Mouse (Mus musculus): Measurements from ENCODE around the gene Gm49396. TPM values are rescaled to one million over a fixed set of nuclear protein-coding genes. Genes with fewer than 3 reads are reported as not detected.

Gm49396 gene
- total and polyA plus RNA-seq, 2 experiments from 2014 or later, result 5.3 to 9.9 TPM

DNA sequence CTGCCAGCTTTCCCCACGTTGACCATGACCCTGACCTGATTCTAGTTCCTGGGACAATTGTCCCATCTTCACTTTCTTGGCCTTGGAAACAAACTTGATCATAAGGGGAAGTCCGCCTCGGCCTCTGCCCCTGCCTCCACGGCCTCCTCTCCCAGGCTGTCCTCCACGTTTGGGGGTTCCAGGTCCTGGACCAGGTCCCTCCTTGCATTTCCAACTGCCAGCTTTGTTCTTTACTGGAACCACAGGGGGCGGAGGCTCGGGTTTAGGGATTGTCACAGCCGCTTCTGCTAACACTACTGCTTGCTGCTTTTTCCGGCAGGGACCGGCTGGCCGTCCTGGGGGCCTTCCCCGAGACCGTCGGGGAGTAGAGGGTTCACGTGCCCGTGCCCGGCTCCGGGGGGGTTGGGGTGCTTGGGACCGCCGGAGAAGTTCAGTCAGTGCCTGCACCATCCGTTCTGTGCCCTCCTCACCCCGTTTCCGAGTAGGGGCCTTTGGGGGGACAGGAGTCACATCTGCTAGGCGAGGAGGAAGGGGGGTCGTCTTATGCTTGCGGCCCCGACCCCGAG is 23.4 kb downstream of the Gm49396 start:
- H3K9me3 ChIP-seq (ENCODE audit: low read length), result no peaks in the 10 kb centered on the region
- no peak overlapping the region for H3K27ac ChIP-seq (ENCODE audit: low read depth, low read length)
- H3K27me3 ChIP-seq (ENCODE audit: insufficient read depth, low read length), result no peaks in the 10 kb centered on the region
- 89% methylated on average over 28 of the region's 28 CpGs for WGBS
- DNase-seq, result no peak
- peaks cover 49% of the 10 kb centered on the region for H3K36me3 ChIP-seq (ENCODE audit: insufficient read depth)
- no peak overlapping the region for H3K4me3 ChIP-seq (ENCODE audit: low read depth, low read length)
- H3K4me2 ChIP-seq (ENCODE audit: low read depth), result peak overlapping the region; percentile 81; the same call in 1 of the 2 replicates
- H3K4me1 ChIP-seq (ENCODE audit: insufficient read depth), result peaks cover 8% of the 10 kb centered on the region
- no peak for TF ChIP-seq CTCF (IDR thresholded peaks at IDR 0.05; ENCODE audit: low read depth)
- ATAC-seq, result no peak
- H3K9ac ChIP-seq, result no peak overlapping the region

DNA sequence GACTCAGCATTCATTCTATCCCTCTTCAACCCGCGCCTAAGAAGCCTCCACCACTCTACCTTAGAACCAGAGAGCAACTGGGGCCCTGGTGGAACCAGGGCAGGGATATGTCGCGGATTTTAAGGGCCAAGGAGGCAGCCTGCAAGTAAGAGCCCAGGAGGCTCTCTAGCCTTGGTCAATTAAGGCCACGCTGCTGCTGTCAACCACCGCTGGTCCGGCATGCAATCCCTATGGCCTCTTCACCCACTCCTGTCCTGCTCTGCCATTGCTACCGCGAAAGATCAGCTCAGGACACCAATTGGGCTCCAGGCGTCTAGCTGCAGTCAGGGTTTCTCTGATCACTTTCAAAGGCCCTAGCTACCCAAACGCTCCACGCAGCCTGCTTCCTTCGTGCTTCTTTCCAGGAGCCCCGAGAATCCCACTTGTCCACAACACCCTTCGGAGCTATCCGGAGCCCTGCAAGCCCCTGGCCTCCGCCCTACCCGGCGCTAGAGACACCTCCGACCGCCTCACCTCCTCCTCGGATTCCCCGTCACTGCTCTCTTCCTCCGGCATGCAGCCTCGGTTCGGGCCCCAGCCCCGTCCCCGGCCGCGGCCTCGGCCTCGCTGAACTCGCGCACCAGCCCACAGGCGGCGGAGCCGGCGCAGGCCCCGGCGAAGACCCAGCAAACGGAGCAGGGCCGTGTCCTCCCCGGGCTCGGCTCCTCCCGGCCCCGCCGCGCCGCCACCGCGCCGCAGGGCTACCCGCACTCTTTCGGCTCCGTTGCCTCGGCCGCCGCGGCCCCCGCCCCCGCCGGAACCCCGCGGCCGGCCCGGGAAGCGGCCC is 24.9 kb downstream of the Gm49396 start:
- ATAC-seq, result peak; percentile 38
- DNase-seq, result peak; percentile 36
- peaks cover 8% of the 10 kb centered on the region for H3K4me1 ChIP-seq (ENCODE audit: insufficient read depth)
- H3K27ac ChIP-seq (ENCODE audit: low read depth, low read length), result peak overlapping the region; percentile 97
- peak overlapping the region; percentile 81 for H3K4me2 ChIP-seq (ENCODE audit: low read depth)
- no peak for TF ChIP-seq CTCF (IDR thresholded peaks at IDR 0.05; ENCODE audit: low read depth)
- peak overlapping the region; percentile 93 for H3K9ac ChIP-seq
- H3K9me3 ChIP-seq (ENCODE audit: low read length), result no peaks in the 10 kb centered on the region
- 2% methylated on average over 56 of the region's 67 CpGs for WGBS
- peaks cover 34% of the 10 kb centered on the region for H3K36me3 ChIP-seq (ENCODE audit: insufficient read depth)
- H3K27me3 ChIP-seq (ENCODE audit: insufficient read depth, low read length), result no peaks in the 10 kb centered on the region
- H3K4me3 ChIP-seq (ENCODE audit: low read depth, low read length), result peak overlapping the region; percentile 97

DNA sequence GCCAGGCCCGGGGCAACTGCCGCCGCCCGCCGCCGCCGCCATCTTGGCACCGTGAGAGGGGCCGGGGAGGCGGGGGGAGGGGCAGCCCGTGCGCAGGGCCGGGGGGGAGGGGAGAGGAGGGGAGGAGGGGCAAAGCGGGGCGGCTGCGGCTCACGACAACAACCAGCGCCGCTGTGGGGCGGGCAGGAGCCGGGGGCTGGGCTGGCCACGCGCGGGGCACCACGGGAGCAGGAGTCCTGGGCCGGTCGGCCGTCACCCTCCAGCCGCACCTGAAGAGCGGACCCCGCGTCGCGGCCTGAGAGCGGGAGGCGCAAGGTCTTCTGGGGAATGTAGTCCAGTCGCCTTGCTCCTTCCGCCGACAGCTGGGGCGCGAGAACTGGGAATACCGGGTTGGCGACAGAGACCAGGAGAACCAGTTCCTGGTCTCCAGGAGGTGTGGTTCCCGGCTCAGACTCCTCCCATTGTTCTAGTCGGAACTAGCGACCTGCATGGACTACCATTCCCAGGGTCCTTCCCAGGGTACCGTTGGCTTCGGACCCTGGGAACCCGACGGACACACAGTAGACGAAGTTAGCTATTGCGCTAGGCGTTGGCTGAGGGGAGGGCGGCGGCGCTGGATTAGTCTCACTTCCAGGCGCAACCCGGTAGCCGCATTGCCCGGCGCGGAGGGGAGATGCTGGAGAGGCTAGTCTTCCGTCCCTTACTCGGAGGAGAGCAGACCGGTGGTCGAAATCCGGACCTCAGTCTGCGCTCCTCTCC is 25.7 kb downstream of the Gm49396 start, which contains the start of gene Kmt2b:
TSS of gene Kmt2b (minus strand) at position 51 of the 759 bp plus-strand sequence.
- Histone ChIP-seq H3K27ac (ENCODE audit: low read depth, low read length) (peak within 1 kb of the TSS; percentile 97), H3K4me2 (ENCODE audit: low read depth) (peak within 1 kb of the TSS; percentile 81), H3K9ac (peak within 1 kb of the TSS; percentile 93), H3K4me1 (ENCODE audit: insufficient read depth) (peaks cover 8% of the 10 kb centered on the region), H3K36me3 (ENCODE audit: insufficient read depth) (peaks cover 26% of the 10 kb centered on the region), H3K9me3 (ENCODE audit: low read length) (no peaks in the 10 kb centered on the region), H3K27me3 (ENCODE audit: insufficient read depth, low read length) (no peaks in the 10 kb centered on the region), H3K4me3 (ENCODE audit: low read depth, low read length) (peak within 1 kb of the TSS; percentile 97)
- TF ChIP-seq CTCF (IDR thresholded peaks at IDR 0.05; ENCODE audit: low read depth), result no peak
- WGBS, result 2% methylated on average over 47 of the region's 68 CpGs
- ATAC-seq (peak; percentile 93), DNase-seq (peak; percentile 97)

DNA sequence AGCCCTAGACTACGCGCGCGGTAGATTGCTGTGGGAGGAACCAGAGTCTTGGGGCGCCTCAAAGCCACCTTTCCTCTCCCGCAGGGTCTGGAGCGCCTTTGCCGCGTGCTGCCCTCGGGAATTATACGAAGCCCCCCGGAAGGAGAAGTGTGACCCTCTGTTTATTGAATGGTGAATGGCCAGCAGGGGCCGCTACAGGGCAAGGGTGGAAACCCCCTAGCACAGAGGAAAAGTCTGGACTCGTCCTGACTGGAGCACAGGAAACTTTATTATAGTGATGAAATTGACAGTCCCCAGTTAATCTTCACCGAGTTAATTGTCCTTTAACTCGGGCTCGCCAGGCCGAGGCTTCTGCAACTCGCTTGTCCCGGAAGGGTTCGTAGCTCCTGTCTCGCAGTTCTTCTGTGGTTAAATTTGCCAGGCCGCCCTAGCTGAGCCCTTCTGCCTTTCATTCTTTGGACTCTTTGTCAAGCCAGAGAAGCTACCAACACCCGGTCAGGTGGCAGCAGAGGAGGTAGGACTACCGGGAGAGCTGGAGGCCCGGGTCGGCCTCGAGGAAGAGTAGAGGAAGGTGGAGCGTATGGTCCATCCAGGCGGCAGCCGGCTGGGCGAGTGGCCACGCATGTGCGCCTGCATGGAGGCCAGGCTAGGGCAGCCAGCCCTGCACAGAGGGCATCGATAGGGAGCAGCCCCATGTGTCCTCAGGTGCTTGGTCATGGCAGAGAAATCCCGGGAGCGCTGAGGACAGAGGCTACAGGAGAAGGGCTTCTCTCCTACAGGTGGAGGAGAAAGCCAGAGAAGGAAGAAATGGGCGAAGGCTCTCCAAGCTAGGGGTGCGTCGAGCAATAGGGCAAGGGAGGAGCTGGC is 26.5 kb downstream of the Gm49396 start:
- peak overlapping the region; percentile 81 for H3K4me2 ChIP-seq (ENCODE audit: low read depth)
- peak overlapping the region; percentile 97 for H3K27ac ChIP-seq (ENCODE audit: low read depth, low read length)
- ATAC-seq (peak; percentile 71), DNase-seq (peak; percentile 90)
- 31% methylated on average over 38 of the region's 40 CpGs for WGBS
- H3K9ac ChIP-seq, result peak overlapping the region; percentile 93
- H3K4me1 ChIP-seq (ENCODE audit: insufficient read depth), result peaks cover 8% of the 10 kb centered on the region
- H3K9me3 ChIP-seq (ENCODE audit: low read length), result no peaks in the 10 kb centered on the region
- H3K27me3 ChIP-seq (ENCODE audit: insufficient read depth, low read length), result no peaks in the 10 kb centered on the region
- peaks cover 18% of the 10 kb centered on the region for H3K36me3 ChIP-seq (ENCODE audit: insufficient read depth)
- peak overlapping the region; percentile 97 for H3K4me3 ChIP-seq (ENCODE audit: low read depth, low read length)
- TF ChIP-seq CTCF (IDR thresholded peaks at IDR 0.05; ENCODE audit: low read depth), result peak; percentile 89

DNA sequence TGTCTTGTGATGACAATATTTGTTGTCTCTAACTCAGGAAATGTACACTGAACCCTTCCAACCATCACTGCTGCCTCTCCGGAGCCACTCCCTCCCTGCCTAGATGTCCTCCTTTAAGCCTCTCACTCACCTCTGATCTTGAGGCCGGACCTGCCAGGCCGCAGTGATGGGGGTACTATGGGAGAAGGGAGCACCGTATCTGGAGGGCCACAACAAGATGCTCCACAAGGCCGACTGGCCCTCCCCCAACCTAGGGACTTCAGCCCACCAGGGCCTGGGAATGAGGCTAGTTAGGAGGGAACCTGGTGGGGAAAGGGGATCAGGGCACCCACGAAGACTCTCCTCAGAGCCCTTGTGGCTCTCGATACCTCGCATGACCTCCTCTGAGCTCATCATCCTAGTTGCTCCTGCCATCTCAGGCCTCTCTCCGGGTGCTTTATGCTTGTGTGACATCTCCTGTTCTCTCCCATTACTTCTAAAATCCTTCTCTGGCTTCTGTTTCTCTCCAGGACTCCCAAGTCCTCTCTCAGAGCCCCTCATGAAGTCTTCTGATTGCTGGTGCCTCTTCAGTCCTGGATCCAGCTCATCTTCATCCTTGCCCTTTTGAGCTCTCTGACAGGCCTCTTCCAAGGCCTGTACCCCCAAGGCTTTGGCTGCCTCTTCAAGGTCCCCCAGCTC is 27.9 kb downstream of the Gm49396 start:
- Histone ChIP-seq H3K27ac (ENCODE audit: low read depth, low read length) (no peak overlapping the region), H3K4me1 (ENCODE audit: insufficient read depth) (peaks cover 8% of the 10 kb centered on the region), H3K4me2 (ENCODE audit: low read depth) (no peak overlapping the region), H3K9me3 (ENCODE audit: low read length) (no peaks in the 10 kb centered on the region), H3K36me3 (ENCODE audit: insufficient read depth) (peaks cover 4% of the 10 kb centered on the region; the same call in 1 of the 2 replicates), H3K27me3 (ENCODE audit: insufficient read depth, low read length) (no peaks in the 10 kb centered on the region), H3K9ac (no peak overlapping the region), H3K4me3 (ENCODE audit: low read depth, low read length) (no peak overlapping the region)
- whole genome bisulfite sequencing, result 85% methylated on average over 9 of the region's 9 CpGs
- ATAC-seq (no peak), DNase-seq (no peak)
- TF ChIP-seq CTCF (IDR thresholded peaks at IDR 0.05; ENCODE audit: low read depth), result no peak

DNA sequence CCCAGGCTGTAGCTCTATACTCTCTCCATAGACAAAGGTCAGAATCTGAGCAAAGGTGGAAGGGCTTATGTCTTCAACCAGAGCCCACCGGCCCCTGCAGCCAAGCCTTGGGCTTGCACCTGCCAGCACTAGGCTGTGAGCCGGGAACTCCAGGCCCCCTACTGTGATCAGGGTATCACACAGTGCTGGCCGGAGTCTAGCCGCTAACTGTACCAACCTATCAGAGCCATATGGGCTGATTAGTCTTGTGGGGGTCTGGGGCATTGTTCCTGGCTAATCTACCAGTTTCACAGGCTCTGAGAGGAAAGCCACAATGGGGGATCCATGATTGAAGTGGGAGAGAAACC is 28.4 kb downstream of the Gm49396 start:
- 16% methylated on average over 4 of the region's 4 CpGs for WGBS
- H3K4me3 ChIP-seq (ENCODE audit: low read depth, low read length), result no peak overlapping the region

More for the DNA sequence above, 28.4 kb downstream of the Gm49396 start:
- no peaks in the 10 kb centered on the region for H3K9me3 ChIP-seq (ENCODE audit: low read length)
- no peaks in the 10 kb centered on the region for H3K27me3 ChIP-seq (ENCODE audit: insufficient read depth, low read length)
- TF ChIP-seq CTCF (IDR thresholded peaks at IDR 0.05; ENCODE audit: low read depth), result no peak
- H3K9ac ChIP-seq, result no peak overlapping the region
- no peak overlapping the region for H3K4me2 ChIP-seq (ENCODE audit: low read depth)
- no peak overlapping the region for H3K27ac ChIP-seq (ENCODE audit: low read depth, low read length)
- peaks cover 8% of the 10 kb centered on the region for H3K4me1 ChIP-seq (ENCODE audit: insufficient read depth)
- ATAC-seq (no peak), DNase-seq (no peak)
- peaks cover 2% of the 10 kb centered on the region; the same call in 1 of the 2 replicates for H3K36me3 ChIP-seq (ENCODE audit: insufficient read depth)

Measured in forebrain, postnatal 0 days (tissue).